Mouse (Mus musculus) myocyte (in vitro differentiated cells): ENCODE results near the gene Tagln.
A peak's percentile ranks its signal among the peaks of the same experiment; 100 is the strongest.

Experiments used
- MAX ChIP-seq: IDR thresholded peaks from one replicate; pipeline ENCODE4 v1.6.1; 2011; ENCODE audit warnings: low read depth, mild to moderate bottlenecking, control low read depth
- MYOD1 ChIP-seq, 3 experiments: IDR thresholded peaks; one replicate each; pipeline ENCODE4 v1.6.1; 2011; ENCODE audit warnings: control low read depth in 2 of 3, low read depth in 2 of 3, mild to moderate bottlenecking in 2 of 3, moderate library complexity in 1 of 3; ENCODE audit not compliant: insufficient read length in 2 of 3, control insufficient read depth in 1 of 3
- MYOG ChIP-seq, 3 experiments: IDR thresholded peaks; one replicate each; pipeline ENCODE4 v1.6.1; 2011; ENCODE audit warnings: control low read depth in 2 of 3, low read depth in 2 of 3, mild to moderate bottlenecking in 2 of 3; ENCODE audit not compliant: insufficient read length in 2 of 3, control insufficient read depth in 1 of 3, insufficient read depth in 1 of 3
- POLR2A ChIP-seq: IDR thresholded peaks from one replicate; pipeline ENCODE4 v1.6.1; 2011; ENCODE audit warnings: low read depth, mild to moderate bottlenecking, control low read depth, moderate library complexity; ENCODE audit not compliant: insufficient read length
- POLR2AphosphoS2 ChIP-seq: IDR thresholded peaks from one replicate; pipeline ENCODE4 v1.6.1; 2011; ENCODE audit warnings: low read depth, control low read depth; ENCODE audit not compliant: insufficient read length
- SRF ChIP-seq: IDR thresholded peaks from one replicate; pipeline ENCODE4 v1.6.1; 2011; ENCODE audit warnings: low read depth; ENCODE audit not compliant: control insufficient read depth, insufficient read length
- TCF3 ChIP-seq: IDR thresholded peaks from one replicate; pipeline ENCODE4 v1.6.1; 2011; ENCODE audit warnings: low read depth, control low read depth; ENCODE audit not compliant: insufficient read length

DNA sequence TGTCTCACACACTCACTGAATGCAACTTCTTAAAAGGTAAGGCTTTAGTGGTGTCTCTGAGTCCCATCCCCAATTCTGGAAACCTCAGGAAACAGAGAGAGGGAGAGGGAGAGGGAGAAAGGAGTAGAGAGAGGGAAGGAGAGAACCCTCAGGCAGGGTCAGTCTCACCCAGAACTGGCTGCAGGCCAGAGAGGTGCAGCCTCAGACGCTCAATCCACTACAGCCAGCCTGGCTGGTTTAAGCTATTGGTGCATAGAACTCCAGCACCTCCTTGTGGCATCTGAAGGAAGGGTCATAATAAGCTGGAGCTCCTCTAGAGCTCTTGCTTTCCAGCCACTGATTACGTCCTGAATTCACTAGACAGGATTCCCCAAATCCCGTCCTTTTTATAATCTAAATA lies 1.0 kb upstream of the Tagln start:
- TF ChIP-seq POLR2A (no peak), MAX (no peak), TCF3 (no peak), MYOG (IDR thresholded peaks at IDR 0.05; ENCODE audit: control insufficient read depth in 1 of 3, insufficient read depth in 1 of 3, insufficient read length in 2 of 3, low read depth in 2 of 3) (no peak), POLR2AphosphoS2 (peak; percentile 27), SRF (no peak), MYOD1 (IDR thresholded peaks at IDR 0.05; ENCODE audit: control insufficient read depth in 1 of 3, insufficient read length in 2 of 3, low read depth in 2 of 3) (no peak)
